Mouse (Mus musculus): ENCODE results near the gene Cpne9. TPM values are rescaled to one million over a fixed set of nuclear protein-coding genes. Genes with fewer than 3 reads are reported as not detected.
A peak's percentile ranks its signal among the peaks of the same experiment; 100 is the strongest.

Cpne9 gene
- polyA plus RNA-seq (2012; rRNA removed), result 0.46 and 0.77 TPM in 2 replicates
- polyA plus RNA-seq (2014; fragmentation: Nextera tagmentation; extraction: Ambion mirVana), result 0.44 TPM in 2 replicates

GRCm38 (mm10) chr6:113282101-113282802, at the start of gene Cpne9:
Gene Cpne9 (plus strand): TSS chr6:113282307.
- WGBS, result 2% methylated on average over 27 of the region's 37 CpGs
- ATAC-seq (ENCODE audit: low FRiP score, low read depth) (peak; percentile 71; the same call in 1 of the 2 replicates), DNase-seq (ENCODE audit: low spot score) (peak; percentile 79)
- Histone ChIP-seq H3K4me1 (ENCODE audit: control insufficient read depth, insufficient read depth, low read length) (0 out of 2 replicates have a peak, but pooled peaks cover 5% of the 10 kb centered on the region), H3K9ac (ENCODE audit: low read depth, low read length, severe bottlenecking) (no peak within 1 kb of the TSS), H3K27ac (replicated peaks; ENCODE audit: low read depth, low read length) (no peak within 1 kb of the TSS), H3K4me3 (replicated peaks; ENCODE audit: low read length) (0 out of 2 replicates have a peak within 1 kb of the TSS, but pooled peaks have one; percentile 9), H3K36me3 (ENCODE audit: control insufficient read depth, insufficient read depth, low read length) (peaks cover 11% of the 10 kb centered on the region; the same call in 1 of the 2 replicates), H3K27me3 (ENCODE audit: control insufficient read depth, insufficient read depth, low read length) (peaks cover 35% of the 10 kb centered on the region), H3K4me2 (replicated peaks; ENCODE audit: low read depth, low read length, severe bottlenecking) (peak within 1 kb of the TSS; percentile 41), H3K9me3 (ENCODE audit: control insufficient read depth, low read length) (no peaks in the 10 kb centered on the region)
- no peak for TF ChIP-seq POLR2A (IDR thresholded peaks at IDR 0.05; ENCODE audit: borderline replicate concordance, extremely low read depth, insufficient read depth, insufficient read length)

- Histone ChIP-seq H3K4me2 (replicated peaks; ENCODE audit: low read depth, low read length, severe bottlenecking) (no peak overlapping the region), H3K27me3 (ENCODE audit: control insufficient read depth, insufficient read depth, low read length) (no peaks in the 10 kb centered on the region), H3K9me3 (ENCODE audit: control insufficient read depth, low read length) (no peaks in the 10 kb centered on the region), H3K4me1 (ENCODE audit: control insufficient read depth, insufficient read depth, low read length) (peaks cover 10% of the 10 kb centered on the region), H3K27ac (replicated peaks; ENCODE audit: low read depth, low read length) (no peak overlapping the region), H3K36me3 (ENCODE audit: control insufficient read depth, insufficient read depth, low read length) (peaks cover 5% of the 10 kb centered on the region), H3K9ac (ENCODE audit: low read depth, low read length, severe bottlenecking) (no peak overlapping the region), H3K4me3 (replicated peaks; ENCODE audit: low read length) (no peak overlapping the region)
- ATAC-seq (ENCODE audit: low FRiP score, low read depth) (no peak), DNase-seq (ENCODE audit: low spot score) (no peak)
- no peak for TF ChIP-seq POLR2A (IDR thresholded peaks at IDR 0.05; ENCODE audit: borderline replicate concordance, extremely low read depth, insufficient read depth, insufficient read length)
- WGBS, result 68% methylated on average over 5 of the region's 5 CpGs
These were observed 47.0 kb upstream of the Cpne9 start for GRCm38 (mm10) chr6:113235141-113235540.

GRCm38 (mm10) chr6:113237542-113238270, 44.4 kb upstream of the Cpne9 start, which contains the start of gene Mtmr14:
Gene Mtmr14 (plus strand): TSS chr6:113237843.
- TF ChIP-seq POLR2A (IDR thresholded peaks at IDR 0.05; ENCODE audit: borderline replicate concordance, extremely low read depth, insufficient read depth, insufficient read length), result 0 out of 2 replicates have a peak, but pooled peaks have one; percentile 24
- no peaks in the 10 kb centered on the region for H3K27me3 ChIP-seq (ENCODE audit: control insufficient read depth, insufficient read depth, low read length)
- peaks cover 18% of the 10 kb centered on the region for H3K36me3 ChIP-seq (ENCODE audit: control insufficient read depth, insufficient read depth, low read length)
- peaks cover 10% of the 10 kb centered on the region for H3K4me1 ChIP-seq (ENCODE audit: control insufficient read depth, insufficient read depth, low read length)
- peak; percentile 94 for DNase-seq (ENCODE audit: low spot score)
- WGBS, result under 1% methylated on average over 47 of the region's 55 CpGs
- 0 out of 2 replicates have a peak within 1 kb of the TSS, but pooled peaks have one; percentile 43 for H3K27ac ChIP-seq (replicated peaks; ENCODE audit: low read depth, low read length)
- H3K4me2 ChIP-seq (replicated peaks; ENCODE audit: low read depth, low read length, severe bottlenecking), result peak within 1 kb of the TSS; percentile 85
- H3K9me3 ChIP-seq (ENCODE audit: control insufficient read depth, low read length), result no peaks in the 10 kb centered on the region
- H3K4me3 ChIP-seq (replicated peaks; ENCODE audit: low read length), result peak within 1 kb of the TSS; percentile 97
- ATAC-seq (ENCODE audit: low FRiP score, low read depth), result peak; percentile 100
- H3K9ac ChIP-seq (ENCODE audit: low read depth, low read length, severe bottlenecking), result peak within 1 kb of the TSS; percentile 79

GRCm38 (mm10) chr6:113238442-113238841, 43.7 kb upstream of the Cpne9 start:
- Histone ChIP-seq H3K27me3 (ENCODE audit: control insufficient read depth, insufficient read depth, low read length) (no peaks in the 10 kb centered on the region), H3K36me3 (ENCODE audit: control insufficient read depth, insufficient read depth, low read length) (peaks cover 23% of the 10 kb centered on the region), H3K9me3 (ENCODE audit: control insufficient read depth, low read length) (no peaks in the 10 kb centered on the region), H3K4me2 (replicated peaks; ENCODE audit: low read depth, low read length, severe bottlenecking) (peak overlapping the region; percentile 85), H3K9ac (ENCODE audit: low read depth, low read length, severe bottlenecking) (peak overlapping the region; percentile 79), H3K27ac (replicated peaks; ENCODE audit: low read depth, low read length) (no peak overlapping the region), H3K4me1 (ENCODE audit: control insufficient read depth, insufficient read depth, low read length) (peaks cover 10% of the 10 kb centered on the region), H3K4me3 (replicated peaks; ENCODE audit: low read length) (peak overlapping the region; percentile 97)
- ATAC-seq (ENCODE audit: low FRiP score, low read depth), result no peak
- no peak for TF ChIP-seq POLR2A (IDR thresholded peaks at IDR 0.05; ENCODE audit: borderline replicate concordance, extremely low read depth, insufficient read depth, insufficient read length)
- WGBS, result 30% methylated on average over 6 of the region's 6 CpGs
- DNase-seq (ENCODE audit: low spot score), result no peak

- H3K4me2 ChIP-seq (replicated peaks; ENCODE audit: low read depth, low read length, severe bottlenecking), result no peak overlapping the region
- peaks cover 10% of the 10 kb centered on the region for H3K4me1 ChIP-seq (ENCODE audit: control insufficient read depth, insufficient read depth, low read length)
- no peak overlapping the region for H3K4me3 ChIP-seq (replicated peaks; ENCODE audit: low read length)
- H3K36me3 ChIP-seq (ENCODE audit: control insufficient read depth, insufficient read depth, low read length), result peaks cover 46% of the 10 kb centered on the region
- TF ChIP-seq POLR2A (IDR thresholded peaks at IDR 0.05; ENCODE audit: borderline replicate concordance, extremely low read depth, insufficient read depth, insufficient read length), result no peak
- no peaks in the 10 kb centered on the region for H3K27me3 ChIP-seq (ENCODE audit: control insufficient read depth, insufficient read depth, low read length)
- H3K27ac ChIP-seq (replicated peaks; ENCODE audit: low read depth, low read length), result no peak overlapping the region
- H3K9ac ChIP-seq (ENCODE audit: low read depth, low read length, severe bottlenecking), result no peak overlapping the region
- 89% methylated on average over 1 of the region's 1 CpGs for WGBS
- DNase-seq (ENCODE audit: low spot score), result no peak
- no peak for ATAC-seq (ENCODE audit: low FRiP score, low read depth)
- H3K9me3 ChIP-seq (ENCODE audit: control insufficient read depth, low read length), result no peaks in the 10 kb centered on the region
These were observed 39.4 kb upstream of the Cpne9 start for GRCm38 (mm10) chr6:113242753-113243152.

Measured in limb, embryonic 14.5 days (tissue).